Mouse (Mus musculus): Measurements from ENCODE around the gene Spindoc. TPM values are rescaled to one million over a fixed set of nuclear protein-coding genes. Genes with fewer than 3 reads are reported as not detected.
A peak's percentile ranks its signal among the peaks of the same experiment; 100 is the strongest.
"Not testable (repeated sequence)": the region's sequence is repeated elsewhere in the genome, so short reads cannot be mapped to it uniquely, and the experiment has no call there.

Spindoc gene
- total and polyA plus RNA-seq, 3 experiments, result 13.0 to 54.1 TPM; not detected in 1

DNA sequence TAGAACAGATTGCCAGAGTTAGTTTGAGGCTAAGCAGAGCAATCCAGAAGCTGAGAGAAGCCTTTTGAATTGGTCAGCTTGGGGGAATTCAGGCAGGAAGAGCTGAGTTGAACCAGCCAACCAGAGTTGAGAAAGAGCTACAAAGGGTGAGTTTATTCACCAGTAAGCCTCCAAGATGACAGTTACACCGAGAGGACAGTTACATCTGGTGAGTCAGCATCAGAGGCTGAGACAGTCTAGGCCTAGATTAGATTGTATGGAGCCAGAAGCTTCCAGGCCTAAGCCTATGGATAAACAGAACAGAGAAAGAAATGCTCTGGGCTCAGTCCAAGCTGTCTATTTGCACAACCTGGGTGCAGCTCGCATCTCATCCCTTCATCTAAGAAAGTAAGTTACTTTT, 5.2 kb downstream of the Spindoc start (continued):
- TF ChIP-seq MYB (IDR thresholded peaks at IDR 0.05; ENCODE audit: low read depth, low read length) (peak; percentile 92), RCOR1 (IDR thresholded peaks at IDR 0.05; ENCODE audit: low read depth, low read length) (0 out of 2 replicates have a peak, but pooled peaks have one; percentile 17), GATA1 (IDR thresholded peaks at IDR 0.05; ENCODE audit: low read depth, low read length) (peak; percentile 33; the same call in 1 of the 2 replicates)

DNA sequence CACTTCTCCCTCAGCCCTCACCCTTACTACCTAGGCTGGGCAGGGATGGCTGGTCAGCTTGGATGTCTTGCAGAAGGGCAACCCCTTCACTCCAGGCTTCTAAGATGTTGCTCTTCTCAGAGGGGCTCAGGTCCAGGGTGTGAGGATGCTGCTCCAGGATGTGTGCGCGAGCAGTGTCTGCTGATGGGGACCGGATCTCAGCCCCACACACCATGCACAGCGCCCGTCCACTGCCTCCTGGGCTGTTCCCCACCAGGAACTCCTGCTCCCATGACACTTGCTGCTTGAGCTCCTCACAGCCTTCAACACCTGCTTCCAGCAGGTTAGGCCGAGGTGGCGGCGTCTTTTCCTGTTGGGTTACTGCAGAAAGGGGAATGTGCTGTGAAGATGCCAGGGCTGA, 8.3 kb downstream of the Spindoc start:
- no peak for DNase-seq (ENCODE audit: low read depth, low spot score)

DNA sequence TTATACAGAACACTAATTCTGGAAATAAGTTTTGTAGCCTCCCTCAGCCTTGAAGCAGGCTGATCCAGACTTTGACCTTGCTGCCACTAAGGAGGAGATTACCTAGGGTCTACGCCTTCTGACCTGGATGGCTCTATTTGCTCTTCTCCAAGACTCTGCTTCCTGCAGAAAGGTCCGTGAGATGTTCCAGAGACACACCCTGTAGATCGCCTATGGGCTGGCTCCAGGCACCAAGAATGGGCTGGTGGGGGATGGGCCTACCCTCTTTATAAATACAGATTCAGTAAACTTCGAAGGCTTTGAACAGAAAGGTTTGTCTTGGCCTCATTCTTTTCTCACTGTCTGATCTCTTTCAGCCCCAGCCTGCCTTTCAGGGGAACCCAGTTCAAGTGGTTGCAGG, 13.3 kb downstream of the Spindoc start:
- not testable (repeated sequence) for H3K79me2 ChIP-seq (ENCODE audit: control insufficient read depth, insufficient read depth, low read length, poor library complexity); H3K27me3 ChIP-seq (ENCODE audit: control insufficient read depth in 1 of 2, insufficient read depth in 2 of 2, low read length in 2 of 2); H3K4me3 ChIP-seq (ENCODE audit: control insufficient read depth in 1 of 2, insufficient read depth in 1 of 2, low read depth in 2 of 2, low read length in 2 of 2); H3K9me3 ChIP-seq (replicated peaks; ENCODE audit: insufficient read depth, low read length); H3K36me3 ChIP-seq (ENCODE audit: control insufficient read depth in 1 of 2, insufficient read depth in 2 of 2, low read length in 2 of 2); H3K27ac ChIP-seq (ENCODE audit: control insufficient read depth, low read depth, low read length); H3K4me1 ChIP-seq (ENCODE audit: control insufficient read depth in 1 of 2, insufficient read depth in 2 of 2, low read length in 2 of 2); H3K9ac ChIP-seq (ENCODE audit: control insufficient read depth, low read depth, low read length, poor library complexity, severe bottlenecking); DNase-seq (ENCODE audit: low read depth, low spot score)

More for the DNA sequence above, 8.3 kb downstream of the Spindoc start:
- peaks cover 5 to 16% of the 10 kb centered on the region in 2 experiments for H3K36me3 ChIP-seq (ENCODE audit: control insufficient read depth in 1 of 2, insufficient read depth in 2 of 2, low read length in 2 of 2)
- H3K79me2 ChIP-seq (ENCODE audit: control insufficient read depth, insufficient read depth, low read length, poor library complexity), result peaks cover 1% of the 10 kb centered on the region; the same call in 1 of the 2 replicates
- no peaks in the 10 kb centered on the region for H3K27me3 ChIP-seq (ENCODE audit: control insufficient read depth in 1 of 2, insufficient read depth in 2 of 2, low read length in 2 of 2)
- TF ChIP-seq ZMIZ1 (IDR thresholded peaks at IDR 0.05; ENCODE audit: low read depth, low read length), result no peak
- no peak for TF ChIP-seq UBTF (IDR thresholded peaks at IDR 0.05; ENCODE audit: borderline replicate concordance, insufficient read depth, low read depth, low read length)
- TF ChIP-seq TAL1 (IDR thresholded peaks at IDR 0.05; ENCODE audit: low read length), result no peak
- no peak for TF ChIP-seq POLR2AphosphoS2 (IDR thresholded peaks at IDR 0.05; ENCODE audit: low read length)
- TF ChIP-seq E2F4 (IDR thresholded peaks at IDR 0.05; ENCODE audit: borderline replicate concordance, low read depth, low read length), result no peak
- TF ChIP-seq HCFC1 (IDR thresholded peaks at IDR 0.05; ENCODE audit: low read depth, low read length), result no peak
- no peak for TF ChIP-seq NRF1 (IDR thresholded peaks at IDR 0.05; ENCODE audit: insufficient read depth, low read depth, low read length, poor library complexity, severe bottlenecking)
- no peak overlapping the region for H3K4me3 ChIP-seq (ENCODE audit: control insufficient read depth in 1 of 2, insufficient read depth in 1 of 2, low read depth in 2 of 2, low read length in 2 of 2)
- peaks cover 10 to 12% of the 10 kb centered on the region in 2 experiments; a peak in 2 of 4 replicates for H3K4me1 ChIP-seq (ENCODE audit: control insufficient read depth in 1 of 2, insufficient read depth in 2 of 2, low read length in 2 of 2)
- H3K9me3 ChIP-seq (replicated peaks; ENCODE audit: insufficient read depth, low read length), result no peaks in the 10 kb centered on the region
- no peak overlapping the region for H3K27ac ChIP-seq (ENCODE audit: control insufficient read depth, low read depth, low read length)
- H3K9ac ChIP-seq (ENCODE audit: control insufficient read depth, low read depth, low read length, poor library complexity, severe bottlenecking), result no peak overlapping the region

DNA sequence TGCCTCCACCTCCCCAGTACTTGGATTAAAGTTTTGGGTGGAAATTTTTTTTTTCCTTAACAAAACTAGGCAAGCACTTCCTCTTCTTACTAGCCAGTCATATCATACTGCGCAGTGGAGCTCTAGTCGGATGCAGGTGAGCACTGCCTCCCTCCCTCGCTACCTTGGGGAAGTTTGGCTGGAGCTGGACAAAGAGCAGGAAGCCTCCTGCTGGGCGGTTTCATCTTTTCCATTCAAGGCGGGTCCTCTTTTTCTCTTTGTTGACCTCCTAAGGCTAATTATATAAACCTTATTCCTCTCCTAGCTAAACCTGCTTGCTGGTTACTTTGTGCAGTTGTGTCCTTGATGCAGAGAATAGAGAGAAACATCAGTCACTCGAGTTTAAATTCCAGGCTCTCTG, 29.2 kb downstream of the Spindoc start:
- Histone ChIP-seq H3K79me2 (ENCODE audit: control insufficient read depth, insufficient read depth, low read length, poor library complexity) (no peaks in the 10 kb centered on the region), H3K9me3 (replicated peaks; ENCODE audit: insufficient read depth, low read length) (no peaks in the 10 kb centered on the region), H3K9ac (ENCODE audit: control insufficient read depth, low read depth, low read length, poor library complexity, severe bottlenecking) (no peak overlapping the region), H3K36me3 (ENCODE audit: control insufficient read depth in 1 of 2, insufficient read depth in 2 of 2, low read length in 2 of 2) (no peaks in the 10 kb centered on the region), H3K27me3 (ENCODE audit: control insufficient read depth in 1 of 2, insufficient read depth in 2 of 2, low read length in 2 of 2) (no peaks in the 10 kb centered on the region), H3K4me1 (ENCODE audit: control insufficient read depth in 1 of 2, insufficient read depth in 2 of 2, low read length in 2 of 2) (no peaks in the 10 kb centered on the region), H3K27ac (ENCODE audit: control insufficient read depth, low read depth, low read length) (no peak overlapping the region), H3K4me3 (ENCODE audit: control insufficient read depth in 1 of 2, insufficient read depth in 1 of 2, low read depth in 2 of 2, low read length in 2 of 2) (no peak overlapping the region)
- TF ChIP-seq MAZ (IDR thresholded peaks at IDR 0.05; ENCODE audit: low read depth, low read length) (no peak), ZNF384 (IDR thresholded peaks at IDR 0.05; ENCODE audit: low read depth, low read length) (no peak), ZC3H11A (IDR thresholded peaks at IDR 0.05; ENCODE audit: low read depth, low read length) (no peak), POLR2A (IDR thresholded peaks at IDR 0.05; ENCODE audit: control insufficient read depth in 1 of 2, insufficient read depth in 1 of 2, low read depth in 1 of 2, low read length in 2 of 2, poor library complexity in 1 of 2) (no peak), ZKSCAN1 (IDR thresholded peaks at IDR 0.05; ENCODE audit: low read depth, low read length) (no peak), JUND (IDR thresholded peaks at IDR 0.05; ENCODE audit: low read depth, low read length) (no peak), RCOR1 (IDR thresholded peaks at IDR 0.05; ENCODE audit: low read depth, low read length) (no peak), MEF2A (IDR thresholded peaks at IDR 0.05; ENCODE audit: extremely low read depth, insufficient replicate concordance, low read depth, low read length, poor library complexity, severe bottlenecking) (no peak), ETS1 (IDR thresholded peaks at IDR 0.05; ENCODE audit: low read depth, low read length) (no peak), CHD1 (IDR thresholded peaks at IDR 0.05; ENCODE audit: low read depth, low read length) (no peak), HCFC1 (IDR thresholded peaks at IDR 0.05; ENCODE audit: low read depth, low read length) (no peak)
- no peak for DNase-seq (ENCODE audit: low read depth, low spot score)
